Mouse (Mus musculus) heart, embryonic 16.5 days (tissue): ENCODE data around the gene Tfam. TPM values are rescaled to one million over a fixed set of nuclear protein-coding genes. Genes with fewer than 3 reads are reported as not detected.

Source experiments
- ATAC-seq: fragments of 200-750 bp; cut with Nextera tagmentation; replicated peaks from 2 replicates; pipeline ENCODE4 v1.8.0; 2017; ENCODE audit warnings: moderate number of reproducible peaks; ENCODE audit not compliant: insufficient read depth, low FRiP score; ENCODE audit errors: extremely low read depth
- H3K27ac ChIP-seq: fragments of 300-500 bp; sonication (generic); 2 replicates; pipeline ENCODE4 v1.5.1; 2014; ENCODE audit warnings: mild to moderate bottlenecking, low read length, control low read depth, moderate library complexity
- H3K27me3 ChIP-seq: fragments of 300-500 bp; sonication (generic); 2 replicates; pipeline ENCODE4 v1.6.1; 2014; ENCODE audit warnings: low read length, mixed read lengths; ENCODE audit not compliant: control insufficient read depth, insufficient read depth
- H3K36me3 ChIP-seq: fragments of 300-500 bp; sonication (generic); 2 replicates; pipeline ENCODE4 v1.6.1; 2014; ENCODE audit not compliant: control insufficient read depth, insufficient read depth
- H3K4me1 ChIP-seq: fragments of 300-500 bp; sonication (generic); 2 replicates; pipeline ENCODE4 v1.6.1; 2014; ENCODE audit warnings: low read length, mixed read lengths; ENCODE audit not compliant: control insufficient read depth, insufficient read depth
- H3K4me2 ChIP-seq: fragments of 300-500 bp; sonication (generic); 2 replicates; pipeline ENCODE4 v1.6.1; 2014; ENCODE audit warnings: low read depth, mild to moderate bottlenecking, control low read depth, low read length
- H3K4me3 ChIP-seq: fragments of 300-500 bp; sonication (generic); 2 replicates; pipeline ENCODE4 v1.5.1; 2014; ENCODE audit warnings: mild to moderate bottlenecking, control low read depth, low read length
- H3K9ac ChIP-seq: fragments of 300-500 bp; sonication (generic); 2 replicates; pipeline ENCODE4 v1.6.1; 2014; ENCODE audit warnings: low read length, control low read depth
- H3K9me3 ChIP-seq: fragments of 300-500 bp; sonication (generic); replicated peaks from 2 replicates; pipeline ENCODE4 v1.6.1; 2016; ENCODE audit warnings: low read length; ENCODE audit not compliant: control insufficient read depth
- WGBS: fragments of 180-500 bp; shearing (Covaris S2); extraction: QIAGEN DNeasy Blood & Tissue Kit; methylation state at CpG from one replicate; pipeline ENCODE4 v1.1.7; 2014; 5-methylcytosine and 5-hydroxymethylcytosine counted together
- polyA plus RNA-seq: library from polyadenylated mRNA; unstranded; fragments of >200 nt; fragmentation: Nextera tagmentation; extraction: Ambion mirVana; gene quantifications from 2 replicates; pipeline ENCODE4 v1.2.1, GENCODE M21; 2015

Gene Tfam
- polyA plus RNA-seq, 1 experiment from 2014 or later: 72.0 TPM

- Histone ChIP-seq H3K4me1 (peaks cover 11% of the 10 kb centered on the region), H3K27me3 (no peaks in the 10 kb centered on the region), H3K9ac (no peak overlapping the region), H3K9me3 (peaks cover 4% of the 10 kb centered on the region; the same call in 1 of the 2 replicates), H3K4me2 (no peak overlapping the region), H3K27ac (no peak overlapping the region), H3K36me3 (no peaks in the 10 kb centered on the region), H3K4me3 (no peak overlapping the region)
- no peak for ATAC-seq
- 73% methylated on average over 7 of the region's 7 CpGs for WGBS
These were observed 53.0 kb downstream of the Tfam start for GRCm38 (mm10) chr10:71185059-71185458.

GRCm38 (mm10) chr10:71183339-71184031, 54.6 kb downstream of the Tfam start:
- Histone ChIP-seq H3K4me1 (peaks cover 11% of the 10 kb centered on the region), H3K9me3 (peaks cover 4% of the 10 kb centered on the region; the same call in 1 of the 2 replicates), H3K4me2 (0 out of 2 replicates have a peak overlapping the region, but pooled peaks have one; percentile 0), H3K4me3 (no peak overlapping the region), H3K27ac (0 out of 2 replicates have a peak overlapping the region, but pooled peaks have one; percentile 33), H3K27me3 (no peaks in the 10 kb centered on the region), H3K36me3 (no peaks in the 10 kb centered on the region), H3K9ac (no peak overlapping the region)
- 0 out of 2 replicates have a peak, but pooled peaks have one; percentile 55 for ATAC-seq
- WGBS: 21% methylated on average over 7 of the region's 7 CpGs

GRCm38 (mm10) chr10:71181931-71182330, 56.1 kb downstream of the Tfam start:
- no peak overlapping the region for H3K4me3 ChIP-seq
- 86% methylated on average over 4 of the region's 4 CpGs for WGBS

GRCm38 (mm10) chr10:71181091-71181490, 57.0 kb downstream of the Tfam start:
- WGBS: 90% methylated on average over 2 of the region's 2 CpGs

More at GRCm38 (mm10) chr10:71181931-71182330, 56.1 kb downstream of the Tfam start:
- H3K27me3 ChIP-seq: no peaks in the 10 kb centered on the region
- H3K9ac ChIP-seq: no peak overlapping the region
- H3K27ac ChIP-seq: no peak overlapping the region
- peaks cover 4% of the 10 kb centered on the region; the same call in 1 of the 2 replicates for H3K9me3 ChIP-seq
- no peaks in the 10 kb centered on the region for H3K36me3 ChIP-seq
- no peak for ATAC-seq
- no peak overlapping the region for H3K4me2 ChIP-seq
- peaks cover 11% of the 10 kb centered on the region for H3K4me1 ChIP-seq

GRCm38 (mm10) chr10:71180057-71180456, 58.0 kb downstream of the Tfam start:
- WGBS: 77% methylated on average over 2 of the region's 2 CpGs
- Histone ChIP-seq H3K36me3 (no peaks in the 10 kb centered on the region), H3K4me2 (no peak overlapping the region), H3K27ac (no peak overlapping the region), H3K9ac (no peak overlapping the region), H3K9me3 (peaks cover 4% of the 10 kb centered on the region; the same call in 1 of the 2 replicates), H3K4me1 (peaks cover 11% of the 10 kb centered on the region), H3K27me3 (no peaks in the 10 kb centered on the region), H3K4me3 (no peak overlapping the region)
- no peak for ATAC-seq

More at GRCm38 (mm10) chr10:71181091-71181490, 57.0 kb downstream of the Tfam start:
- no peak overlapping the region for H3K27ac ChIP-seq
- H3K36me3 ChIP-seq: no peaks in the 10 kb centered on the region
- no peak for ATAC-seq
- H3K27me3 ChIP-seq: no peaks in the 10 kb centered on the region
- H3K4me1 ChIP-seq: peaks cover 11% of the 10 kb centered on the region
- no peak overlapping the region for H3K9ac ChIP-seq
- H3K4me2 ChIP-seq: no peak overlapping the region
- H3K4me3 ChIP-seq: no peak overlapping the region
- H3K9me3 ChIP-seq: peaks cover 4% of the 10 kb centered on the region; the same call in 1 of the 2 replicates

GRCm38 (mm10) chr10:71177201-71177600, 60.9 kb downstream of the Tfam start:
- Histone ChIP-seq H3K4me1 (no peaks in the 10 kb centered on the region), H3K9me3 (peaks cover 6% of the 10 kb centered on the region; the same call in 1 of the 2 replicates), H3K27me3 (no peaks in the 10 kb centered on the region), H3K9ac (no peak overlapping the region), H3K27ac (no peak overlapping the region), H3K4me3 (no peak overlapping the region), H3K36me3 (no peaks in the 10 kb centered on the region), H3K4me2 (no peak overlapping the region)
- ATAC-seq: no peak
- WGBS: 67% methylated on average over 7 of the region's 7 CpGs

GRCm38 (mm10) chr10:71176341-71176740, 61.7 kb downstream of the Tfam start:
- H3K4me3 ChIP-seq: no peak overlapping the region
- H3K27me3 ChIP-seq: no peaks in the 10 kb centered on the region
- WGBS: 81% methylated on average over 8 of the region's 8 CpGs
- H3K27ac ChIP-seq: no peak overlapping the region
- ATAC-seq: no peak
- no peaks in the 10 kb centered on the region for H3K36me3 ChIP-seq
- no peak overlapping the region for H3K4me2 ChIP-seq
- no peak overlapping the region for H3K9ac ChIP-seq
- H3K4me1 ChIP-seq: no peaks in the 10 kb centered on the region
- peaks cover 6% of the 10 kb centered on the region; the same call in 1 of the 2 replicates for H3K9me3 ChIP-seq

Other genes with a start within 250 kb of the Tfam start
- gene Bicc1, start 78.6 kb downstream of the Tfam start, polyA plus RNA-seq: 16.7 and 17.5 TPM in 2 replicates
- 49.2 and 63.7 TPM in 2 replicates for gene Ube2d1, start 47.0 kb upstream of the Tfam start, polyA plus RNA-seq
- gene Cisd1, start 106.7 kb upstream of the Tfam start, polyA plus RNA-seq: 219 and 223 TPM in 2 replicates
- gene Ipmk, start 109.5 kb upstream of the Tfam start, polyA plus RNA-seq: 7.1 and 7.6 TPM in 2 replicates